Mouse (Mus musculus): Measurements from ENCODE around the gene Cadps2. TPM values are rescaled to one million over a fixed set of nuclear protein-coding genes. Genes with fewer than 3 reads are reported as not detected.

The Cadps2 gene
- total RNA-seq, 1 experiment from 2014 or later = 0.23 TPM

DNA sequence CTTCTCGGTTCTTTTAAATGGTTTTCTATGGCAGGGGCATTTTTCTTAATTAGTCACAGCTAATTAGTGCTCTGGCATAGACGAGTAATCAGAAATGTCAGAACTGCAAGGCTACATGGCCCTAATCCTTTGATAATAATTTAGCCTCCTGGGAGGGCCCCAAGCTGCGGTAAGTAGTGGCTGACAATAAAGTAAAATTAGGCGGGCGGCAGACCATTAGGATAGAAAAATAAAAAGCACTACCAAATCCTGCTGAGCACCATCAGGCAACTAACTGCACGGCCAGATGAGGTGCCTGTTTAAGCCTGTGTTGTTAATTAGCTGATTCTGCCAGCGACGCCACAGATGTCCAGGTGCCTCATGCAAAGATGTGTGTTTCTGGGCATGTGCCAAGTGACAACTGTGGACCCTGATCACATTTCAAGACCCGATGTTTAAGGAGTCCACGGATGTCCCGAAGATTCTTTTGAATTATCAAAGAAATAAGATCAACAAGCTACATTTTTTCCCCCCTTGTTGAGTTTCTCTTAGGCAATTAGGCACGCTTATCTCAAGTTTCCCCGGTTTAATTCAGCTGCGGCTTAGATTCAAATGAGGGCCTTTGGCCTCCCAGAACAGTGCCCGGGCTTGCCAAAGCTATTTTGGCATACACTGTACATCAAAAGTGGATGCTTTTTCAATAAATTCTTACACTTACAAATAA is 558.3 kb downstream of the Cadps2 start:
- ATAC-seq (ENCODE audit: extremely low read depth, insufficient number of reproducible peaks, low FRiP score, poor library complexity, severe bottlenecking) = no peak

DNA sequence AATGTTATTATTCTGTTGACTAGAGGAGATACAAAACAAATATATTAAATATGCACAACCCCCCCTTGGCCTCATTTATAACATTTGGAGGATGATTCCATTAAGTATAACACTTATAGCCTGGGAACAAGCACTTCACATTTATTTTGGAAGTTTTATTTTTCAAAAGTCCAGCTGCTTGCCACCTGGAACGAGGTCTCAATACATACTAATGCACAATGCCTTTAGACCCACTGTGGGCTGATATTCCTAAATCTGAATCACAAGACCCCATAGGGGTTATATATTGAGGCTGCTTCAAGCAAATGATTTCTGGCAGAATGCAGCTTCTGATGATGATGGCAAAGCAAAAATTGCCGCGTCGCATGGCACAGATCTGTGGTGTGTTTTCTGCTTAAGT is 565.7 kb downstream of the Cadps2 start:
- no peak for ATAC-seq (ENCODE audit: extremely low read depth, insufficient number of reproducible peaks, low FRiP score, poor library complexity, severe bottlenecking)

DNA sequence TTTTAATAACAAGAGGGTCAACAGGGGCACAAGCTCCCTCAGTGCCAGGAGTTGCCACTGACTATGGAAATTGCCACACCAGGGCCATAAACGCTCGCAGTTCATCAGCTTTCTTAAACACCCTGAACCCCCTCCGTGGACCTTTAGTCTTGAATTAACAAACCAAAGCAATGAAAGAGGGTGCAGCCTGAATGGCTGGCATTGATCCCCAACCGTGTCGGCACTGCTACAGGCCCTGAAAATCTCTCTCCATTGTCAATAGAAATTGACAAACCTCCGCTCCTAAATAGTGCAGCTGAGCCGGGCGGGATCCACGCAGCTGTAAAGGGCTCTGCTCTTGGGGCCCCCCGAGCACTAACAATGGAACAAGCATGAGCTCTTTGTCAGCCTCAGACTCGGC is 566.2 kb downstream of the Cadps2 start:
- ATAC-seq (ENCODE audit: extremely low read depth, insufficient number of reproducible peaks, low FRiP score, poor library complexity, severe bottlenecking) = no peak

DNA sequence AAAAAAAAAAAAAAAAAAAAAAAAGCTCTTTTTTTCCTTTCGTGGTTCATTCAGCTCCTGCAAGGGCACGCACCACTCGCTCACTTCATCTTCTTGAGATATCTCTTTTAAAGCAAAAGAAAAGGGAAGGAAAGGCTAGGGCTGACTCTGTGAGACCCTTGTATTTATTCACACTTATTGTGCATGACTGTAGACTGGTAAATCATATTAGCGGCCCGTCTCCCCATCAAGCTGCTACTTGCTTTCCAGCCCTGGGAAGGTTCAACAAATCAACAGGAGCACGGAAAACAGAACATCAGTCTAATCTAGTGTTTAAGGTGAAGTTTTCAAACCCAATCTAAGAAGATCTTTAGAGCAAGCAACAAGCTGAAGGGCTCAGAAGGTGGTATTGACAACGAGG is 566.7 kb downstream of the Cadps2 start:
- no peak for ATAC-seq (ENCODE audit: extremely low read depth, insufficient number of reproducible peaks, low FRiP score, poor library complexity, severe bottlenecking)

DNA sequence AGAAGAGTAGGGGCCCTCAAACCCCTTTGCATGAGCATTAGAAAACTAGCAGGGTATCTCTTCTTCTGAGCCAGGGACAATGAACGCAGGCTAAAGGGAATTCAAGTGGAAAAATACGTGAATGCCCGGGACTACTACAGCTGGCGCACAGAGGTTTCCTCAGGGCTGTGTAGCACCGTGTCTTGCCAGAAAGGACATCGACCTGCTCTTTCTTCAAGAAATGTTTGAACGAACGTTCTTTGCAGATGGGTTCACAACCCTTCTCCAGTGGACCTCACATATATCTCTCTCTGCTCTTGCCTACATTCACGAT is 578.5 kb downstream of the Cadps2 start:
- no peak for ATAC-seq (ENCODE audit: extremely low read depth, insufficient number of reproducible peaks, low FRiP score, poor library complexity, severe bottlenecking)

DNA sequence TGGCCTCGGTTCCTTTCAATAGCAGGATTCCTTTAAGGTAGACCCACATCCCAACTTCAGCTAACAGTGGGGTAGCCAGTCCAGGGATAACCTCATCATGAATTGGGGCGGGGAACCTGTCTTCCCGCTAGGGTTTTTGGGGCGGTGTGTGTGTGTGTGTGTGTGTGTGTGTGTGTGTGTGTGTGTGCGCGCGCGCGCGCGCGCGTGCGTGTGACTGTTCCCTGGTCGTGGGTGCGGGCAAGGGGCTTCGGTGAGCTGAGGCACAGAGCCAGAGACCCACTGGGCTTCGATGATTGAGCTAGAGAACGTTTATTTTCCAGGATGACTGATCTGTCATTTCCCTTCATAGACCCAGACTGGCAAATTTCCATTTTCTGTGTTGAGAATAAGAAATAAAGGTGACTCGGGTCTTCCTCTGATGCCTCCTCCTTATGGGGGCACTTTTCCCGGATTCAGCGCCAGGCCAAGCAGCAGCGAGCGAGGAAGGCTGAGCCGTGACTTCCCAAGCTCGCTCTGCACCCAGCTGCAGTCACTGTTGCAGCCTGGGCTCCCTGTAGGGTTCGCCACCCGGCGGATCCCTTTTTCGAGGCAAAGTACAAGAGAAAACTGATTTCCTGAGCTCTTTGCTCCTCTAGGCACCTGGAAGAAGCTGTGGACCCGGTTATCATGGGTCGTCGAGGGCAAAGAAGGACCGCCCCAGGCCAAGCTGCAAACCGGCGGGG is 579.0 kb downstream of the Cadps2 start:
- ATAC-seq (ENCODE audit: extremely low read depth, insufficient number of reproducible peaks, low FRiP score, poor library complexity, severe bottlenecking) = no peak

DNA sequence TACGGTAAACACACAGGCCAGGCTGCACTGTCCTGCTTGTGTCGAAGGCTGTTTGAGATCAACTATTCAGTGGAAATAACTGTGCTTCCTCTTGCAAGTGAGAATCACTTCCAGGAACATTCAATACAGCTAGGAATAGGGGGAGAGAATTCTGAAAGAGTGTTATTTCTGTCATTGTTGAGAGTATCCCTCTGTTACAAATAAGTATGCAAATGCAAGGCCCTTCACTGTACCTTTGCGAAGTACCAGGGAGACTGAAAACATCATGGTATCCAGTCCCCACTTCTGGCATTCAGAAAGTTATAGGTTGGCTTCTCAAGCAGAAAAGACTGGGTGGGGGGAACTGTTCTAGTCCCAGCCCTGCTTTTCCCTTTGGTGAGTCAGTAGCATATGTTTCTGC is 581.2 kb downstream of the Cadps2 start:
- no peak for ATAC-seq (ENCODE audit: extremely low read depth, insufficient number of reproducible peaks, low FRiP score, poor library complexity, severe bottlenecking)

DNA sequence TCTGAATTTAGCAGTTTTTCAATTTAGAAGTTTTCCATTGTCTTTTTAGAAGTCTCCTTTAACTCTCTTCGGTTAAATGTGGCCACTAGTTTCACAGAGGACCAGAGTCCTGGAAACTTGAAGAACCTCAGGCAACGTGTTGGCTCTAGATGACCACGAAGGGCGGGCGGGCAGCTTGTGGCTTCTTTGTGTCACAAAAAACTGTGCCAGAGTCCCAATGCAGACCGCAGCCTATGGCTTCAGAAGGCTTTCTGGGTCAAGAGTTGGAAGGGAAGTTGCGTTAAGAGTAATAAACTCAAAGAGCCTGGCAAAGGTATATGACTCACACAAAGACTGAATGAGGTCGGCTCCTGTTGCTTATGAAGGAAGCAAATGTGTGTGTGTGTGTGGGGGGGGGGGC is 584.1 kb downstream of the Cadps2 start:
- ATAC-seq (ENCODE audit: extremely low read depth, insufficient number of reproducible peaks, low FRiP score, poor library complexity, severe bottlenecking) = no peak

DNA sequence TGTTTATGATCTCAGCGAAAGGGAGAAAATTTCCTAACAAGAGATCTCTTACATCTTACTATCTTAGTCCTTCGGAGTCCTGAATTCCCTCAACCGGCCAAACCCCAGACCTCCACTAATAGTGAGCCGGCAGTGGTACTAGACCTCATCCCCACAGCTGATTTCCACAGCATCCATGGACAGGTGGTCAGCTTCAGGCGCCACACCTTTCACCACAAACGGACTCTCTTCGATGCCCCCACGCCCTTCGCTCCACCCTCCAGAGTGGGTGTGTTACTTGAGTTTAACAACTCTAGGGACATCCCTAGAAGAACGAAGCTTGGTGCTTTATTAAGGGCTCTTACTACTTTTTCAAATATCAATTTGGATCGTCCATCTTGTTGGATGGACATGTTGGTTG is 584.6 kb downstream of the Cadps2 start:
- no peak for ATAC-seq (ENCODE audit: extremely low read depth, insufficient number of reproducible peaks, low FRiP score, poor library complexity, severe bottlenecking)

DNA sequence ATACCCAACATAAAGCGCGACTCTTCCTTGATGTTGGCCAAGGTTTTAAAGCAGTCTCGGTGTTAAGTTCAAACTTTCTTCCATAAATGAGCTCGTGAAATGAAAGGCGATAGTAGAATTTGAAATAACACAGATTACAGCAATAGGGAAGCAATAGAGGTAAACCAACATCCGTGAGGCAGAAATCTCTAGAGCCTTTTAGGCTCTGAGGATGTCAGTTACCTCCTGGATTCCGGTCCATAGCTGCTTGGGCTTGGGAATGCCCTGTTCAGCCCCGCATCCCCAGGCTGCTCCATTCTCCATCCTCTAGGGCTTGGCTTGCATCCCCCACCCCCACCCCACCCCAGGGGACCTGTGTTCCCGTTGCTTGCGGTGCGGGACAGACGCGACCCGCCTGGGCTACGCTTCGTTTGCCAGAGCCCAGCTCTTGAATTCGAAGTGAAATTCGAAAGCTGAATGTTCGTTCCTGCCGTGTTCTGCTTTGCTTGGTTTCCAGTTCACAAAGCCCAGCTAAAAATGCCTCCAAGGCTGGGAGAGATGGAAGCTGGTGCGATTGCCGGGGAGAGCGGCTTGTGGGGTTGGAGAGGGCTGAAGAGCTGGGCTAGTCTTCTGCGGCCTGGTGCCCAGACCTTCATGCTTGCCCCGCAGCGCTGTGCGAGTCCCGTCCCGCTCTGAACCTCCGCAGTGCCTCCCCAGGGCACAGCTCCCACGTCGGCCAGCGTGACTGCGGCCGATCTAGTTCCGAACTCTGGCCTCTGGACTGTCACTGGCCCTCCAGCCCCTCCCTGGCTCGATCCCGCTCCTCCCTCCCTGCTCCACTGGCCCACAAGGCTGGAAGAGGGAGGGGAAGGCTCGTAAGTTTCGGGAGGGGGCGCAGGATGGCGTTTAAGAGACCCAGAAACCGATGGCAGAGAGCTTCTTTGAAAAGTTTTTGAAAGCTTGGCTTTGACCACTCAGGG is 585.6 kb downstream of the Cadps2 start:
- ATAC-seq (ENCODE audit: extremely low read depth, insufficient number of reproducible peaks, low FRiP score, poor library complexity, severe bottlenecking) = no peak

DNA sequence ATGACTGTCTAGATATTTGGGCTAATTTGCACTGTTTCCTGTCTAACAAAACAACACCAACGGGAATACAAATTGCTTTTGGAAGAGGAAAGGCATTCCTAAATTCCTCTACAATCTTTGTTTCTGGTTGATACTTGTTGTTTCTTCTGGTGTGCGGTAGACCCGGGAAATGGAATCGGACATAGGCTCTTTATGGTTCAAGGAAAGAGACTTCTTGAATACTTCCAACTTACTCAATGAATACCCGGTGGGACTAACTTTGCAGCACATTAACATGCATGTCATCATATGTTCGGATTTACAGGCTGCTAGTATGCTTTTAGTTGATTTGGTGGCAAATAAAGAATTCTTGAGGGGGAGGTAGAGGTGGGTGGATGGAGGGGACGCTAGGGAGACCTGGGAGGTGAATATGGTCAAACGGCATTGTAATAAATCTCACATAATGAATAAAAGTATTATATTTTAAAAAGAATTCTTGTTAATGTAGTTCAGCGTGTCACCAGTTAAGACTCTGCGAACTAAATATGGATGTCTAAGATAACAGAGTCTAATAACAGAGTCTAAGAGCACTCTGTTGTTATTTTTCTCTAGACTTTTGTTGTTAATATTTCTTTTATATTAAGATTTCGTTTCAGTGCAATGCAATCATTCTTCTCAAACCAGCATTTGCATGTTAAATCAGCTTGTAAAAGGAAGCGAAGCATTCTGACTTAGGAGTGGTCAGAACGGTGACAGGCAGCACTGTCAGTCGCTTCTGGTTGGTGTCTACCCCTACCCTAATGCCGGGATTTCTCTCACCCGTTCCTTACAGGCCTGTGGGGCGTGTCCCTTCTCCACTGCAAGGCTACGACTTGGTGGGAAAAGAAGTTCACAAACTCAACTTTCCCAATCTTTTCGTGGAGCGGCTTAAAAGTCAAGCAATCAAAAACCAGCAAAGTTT is 586.8 kb downstream of the Cadps2 start:
- ATAC-seq (ENCODE audit: extremely low read depth, insufficient number of reproducible peaks, low FRiP score, poor library complexity, severe bottlenecking) = no peak

DNA sequence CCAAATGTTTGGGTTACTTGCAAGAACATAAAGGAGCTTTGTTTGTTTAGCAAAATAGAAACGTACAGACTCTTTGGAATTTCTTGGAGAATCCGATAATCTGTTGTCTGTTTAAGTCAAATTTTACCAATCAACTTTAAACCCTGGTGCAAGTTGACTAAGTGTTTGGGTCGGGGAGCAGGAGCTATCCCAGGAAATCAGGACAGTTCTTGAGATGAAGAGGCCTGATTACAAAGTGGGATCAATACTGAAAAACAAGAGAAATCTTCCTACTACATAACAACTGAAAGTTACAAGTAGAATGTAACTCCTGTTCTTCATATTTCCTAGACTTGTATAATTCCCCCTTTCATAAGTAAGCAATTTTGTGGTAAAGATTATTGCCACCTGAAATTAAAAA is 587.8 kb downstream of the Cadps2 start:
- no peak for ATAC-seq (ENCODE audit: extremely low read depth, insufficient number of reproducible peaks, low FRiP score, poor library complexity, severe bottlenecking)

DNA sequence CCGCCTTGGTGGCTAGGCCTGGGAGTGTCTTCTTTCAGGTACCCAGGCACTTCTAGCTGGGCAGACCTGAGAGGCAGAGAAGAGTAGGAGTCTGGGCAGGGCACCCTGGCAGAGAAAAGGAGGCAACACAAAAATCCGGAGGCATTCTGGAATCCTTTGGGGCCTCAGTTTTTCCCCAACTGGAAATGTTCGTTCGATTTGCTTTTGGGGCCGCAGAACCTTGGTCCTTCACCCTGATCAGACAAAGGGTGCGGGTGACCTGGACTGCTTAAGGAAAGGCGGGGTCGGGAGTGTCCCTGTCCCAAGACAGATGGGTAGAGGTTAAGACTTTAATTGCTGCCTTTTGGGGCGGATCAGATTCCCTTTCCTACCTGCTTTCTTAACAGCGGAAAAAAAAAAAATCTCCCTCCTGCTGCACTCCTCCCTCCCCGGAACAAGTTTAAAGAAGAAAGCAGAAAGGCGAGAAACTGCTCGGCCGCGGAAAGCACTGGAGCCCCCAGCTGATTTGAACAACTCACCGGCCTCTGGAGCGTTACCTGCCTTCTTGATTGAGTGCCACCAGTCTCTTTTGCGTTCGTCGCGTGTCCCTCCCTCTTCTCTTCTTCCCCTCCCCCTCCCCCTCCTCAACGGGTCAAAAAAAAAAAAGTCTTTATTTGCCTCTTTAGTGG is 588.8 kb downstream of the Cadps2 start:
- no peak for ATAC-seq (ENCODE audit: extremely low read depth, insufficient number of reproducible peaks, low FRiP score, poor library complexity, severe bottlenecking)

DNA sequence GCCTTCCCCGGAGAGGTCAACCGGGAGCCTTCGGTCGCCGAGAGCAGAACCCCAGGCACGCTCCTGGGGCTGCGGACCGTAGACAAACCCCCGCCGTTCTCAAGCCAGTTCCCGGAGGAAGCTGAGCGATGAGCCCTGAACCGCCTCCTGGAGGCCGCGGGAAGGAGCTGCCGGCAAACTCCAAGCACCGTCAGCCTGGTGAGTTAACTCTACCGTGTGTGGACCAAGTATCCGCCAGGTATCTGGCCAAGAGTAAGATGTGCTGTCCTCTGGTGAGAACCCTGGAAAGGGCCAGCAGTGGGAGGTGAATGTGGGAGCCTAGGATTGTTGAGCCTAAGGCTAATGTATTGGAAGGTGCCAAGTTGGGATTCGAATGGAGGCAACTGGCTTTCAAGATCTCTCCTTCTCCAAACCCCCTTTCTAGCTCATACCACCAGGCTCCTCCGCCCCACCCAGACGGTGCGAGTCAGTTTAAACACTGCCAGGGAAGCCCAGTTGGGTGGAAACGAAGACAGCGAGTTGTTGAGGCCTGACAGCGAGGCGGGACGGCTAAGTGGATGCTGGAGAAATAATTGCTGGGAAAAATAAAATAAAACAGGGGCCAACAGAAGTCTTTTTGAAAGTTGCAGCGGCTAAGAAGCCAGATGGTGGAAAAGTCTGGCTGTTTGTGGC is 589.5 kb downstream of the Cadps2 start:
- no peak for ATAC-seq (ENCODE audit: extremely low read depth, insufficient number of reproducible peaks, low FRiP score, poor library complexity, severe bottlenecking)

DNA sequence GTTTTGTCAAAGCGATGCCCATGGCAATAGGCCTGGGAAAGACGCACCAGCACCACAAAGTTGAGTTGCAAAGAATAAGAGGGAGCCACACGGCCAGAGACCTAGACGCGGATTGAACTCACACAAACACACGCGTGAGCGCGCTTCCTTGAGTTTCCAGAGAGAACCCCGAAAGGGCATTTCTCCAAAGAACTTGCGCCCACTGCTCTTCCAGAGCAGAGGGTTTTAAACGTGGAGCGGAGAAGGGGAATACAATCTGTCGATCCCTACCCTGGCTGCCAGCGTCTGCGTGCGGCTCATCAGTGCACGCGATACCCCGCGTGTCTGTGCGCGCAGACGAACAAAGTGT is 590.2 kb downstream of the Cadps2 start:
- ATAC-seq (ENCODE audit: extremely low read depth, insufficient number of reproducible peaks, low FRiP score, poor library complexity, severe bottlenecking) = no peak

DNA sequence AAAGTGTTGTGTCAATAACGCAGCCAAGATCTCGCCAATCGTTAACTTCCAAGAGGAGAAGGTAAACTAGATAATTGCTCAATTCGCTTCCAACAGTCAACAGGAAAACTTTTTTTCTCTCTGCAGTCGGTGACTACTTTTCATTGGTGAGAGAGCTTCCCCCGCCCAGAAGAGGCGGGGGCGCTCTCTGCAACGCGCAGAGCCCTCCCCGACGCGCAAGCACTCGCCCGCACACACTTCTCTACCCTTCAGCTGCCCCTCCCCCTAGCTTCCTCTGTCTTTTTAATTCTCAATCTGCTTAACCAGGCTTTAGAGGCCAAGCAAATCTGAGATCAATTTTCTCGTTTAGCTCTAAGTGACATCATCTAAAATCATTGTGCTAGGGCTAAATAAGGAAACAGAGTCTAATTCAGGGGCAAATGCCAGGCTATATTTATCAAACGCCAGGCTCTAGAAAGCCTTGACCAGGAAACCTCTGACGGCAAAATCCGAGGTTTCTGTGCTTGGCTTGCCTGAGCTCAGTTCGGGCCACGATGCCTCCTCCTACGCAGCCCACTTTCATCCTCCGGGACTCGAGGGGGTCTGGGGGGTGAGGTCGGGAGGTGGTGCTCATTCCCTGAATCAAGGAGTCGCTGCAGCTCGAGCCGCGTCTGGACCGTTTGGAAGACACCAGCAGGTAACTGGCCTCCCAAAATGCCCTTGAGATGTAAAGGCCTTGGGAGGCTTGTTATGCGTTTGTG is 590.7 kb downstream of the Cadps2 start, which contains the start of gene Fezf1:
Fezf1 (minus strand) TSS at position 50 of the 740 bp plus-strand sequence.
- ATAC-seq (ENCODE audit: extremely low read depth, insufficient number of reproducible peaks, low FRiP score, poor library complexity, severe bottlenecking) = no peak
